Mouse (Mus musculus) embryonic facial prominence, embryonic 11.5 days (tissue): Measurements from ENCODE around the gene Psmd4. TPM values are rescaled to one million over a fixed set of nuclear protein-coding genes. Genes with fewer than 3 reads are reported as not detected.
A peak's percentile ranks its signal among the peaks of the same experiment; 100 is the strongest.

ENCODE experiments used
- ATAC-seq: fragments of 200-750 bp; cut with Nextera tagmentation; replicated peaks from 2 replicates; pipeline ENCODE4 v1.8.0; 2017; ENCODE audit warnings: low read depth; ENCODE audit not compliant: insufficient number of reproducible peaks, low FRiP score, low TSS enrichment
- DNase-seq: peaks from one replicate; pipeline ENCODE4 v3.0.0-alpha.2; 2015; ENCODE audit warnings: low spot score
- H3K27ac ChIP-seq: fragments of 300-500 bp; sonication (generic); replicated peaks from 2 replicates; pipeline ENCODE4 v1.5.1; 2014; ENCODE audit warnings: mild to moderate bottlenecking, low read depth, low read length, control low read depth
- H3K27me3 ChIP-seq: fragments of 300-500 bp; sonication (generic); 2 replicates; pipeline ENCODE4 v1.6.1; 2014; ENCODE audit warnings: mild to moderate bottlenecking, low read length, moderate library complexity, mixed read lengths; ENCODE audit not compliant: control insufficient read depth, insufficient read depth
- H3K36me3 ChIP-seq: fragments of 300-500 bp; sonication (generic); replicated peaks from 2 replicates; pipeline ENCODE4 v1.6.1; 2014; ENCODE audit warnings: low read depth, mild to moderate bottlenecking, low read length, moderate library complexity, mixed read lengths; ENCODE audit not compliant: control insufficient read depth, insufficient read depth
- H3K4me1 ChIP-seq: fragments of 300-500 bp; sonication (generic); 2 replicates; pipeline ENCODE4 v1.6.1; 2014; ENCODE audit warnings: low read length, mixed read lengths; ENCODE audit not compliant: control insufficient read depth, insufficient read depth
- H3K4me2 ChIP-seq: fragments of 300-500 bp; sonication (generic); 2 replicates; pipeline ENCODE4 v1.6.1; 2014; ENCODE audit warnings: low read depth, mild to moderate bottlenecking, control low read depth, low read length, moderate library complexity
- H3K4me3 ChIP-seq: fragments of 300-500 bp; sonication (generic); 2 replicates; pipeline ENCODE4 v1.5.1; 2014; ENCODE audit warnings: low read depth, low read length, control low read depth
- H3K9ac ChIP-seq: fragments of 300-500 bp; sonication (generic); replicated peaks from 2 replicates; pipeline ENCODE4 v1.6.1; 2014; ENCODE audit warnings: mild to moderate bottlenecking, control low read depth, low read length
- H3K9me3 ChIP-seq: fragments of 300-500 bp; sonication (generic); replicated peaks from 2 replicates; pipeline ENCODE4 v1.6.1; 2016; ENCODE audit warnings: mild to moderate bottlenecking, low read length, inconsistent platforms, mixed read lengths; ENCODE audit not compliant: control insufficient read depth
- whole genome bisulfite sequencing: fragments of 180-500 bp; shearing (Covaris S2); extraction: QIAGEN DNeasy Blood & Tissue Kit; methylation state at CpG from one replicate; pipeline ENCODE4 v1.1.7; 2014; 5-methylcytosine and 5-hydroxymethylcytosine counted together
- polyA plus RNA-seq: library from polyadenylated mRNA; unstranded; fragments of >200 nt; fragmentation: Nextera tagmentation; extraction: Ambion mirVana; gene quantifications from 2 replicates; pipeline ENCODE4 v1.2.1, GENCODE M21; 2014

Gene Psmd4
- polyA plus RNA-seq, result 311 and 325 TPM in 2 replicates

DNA sequence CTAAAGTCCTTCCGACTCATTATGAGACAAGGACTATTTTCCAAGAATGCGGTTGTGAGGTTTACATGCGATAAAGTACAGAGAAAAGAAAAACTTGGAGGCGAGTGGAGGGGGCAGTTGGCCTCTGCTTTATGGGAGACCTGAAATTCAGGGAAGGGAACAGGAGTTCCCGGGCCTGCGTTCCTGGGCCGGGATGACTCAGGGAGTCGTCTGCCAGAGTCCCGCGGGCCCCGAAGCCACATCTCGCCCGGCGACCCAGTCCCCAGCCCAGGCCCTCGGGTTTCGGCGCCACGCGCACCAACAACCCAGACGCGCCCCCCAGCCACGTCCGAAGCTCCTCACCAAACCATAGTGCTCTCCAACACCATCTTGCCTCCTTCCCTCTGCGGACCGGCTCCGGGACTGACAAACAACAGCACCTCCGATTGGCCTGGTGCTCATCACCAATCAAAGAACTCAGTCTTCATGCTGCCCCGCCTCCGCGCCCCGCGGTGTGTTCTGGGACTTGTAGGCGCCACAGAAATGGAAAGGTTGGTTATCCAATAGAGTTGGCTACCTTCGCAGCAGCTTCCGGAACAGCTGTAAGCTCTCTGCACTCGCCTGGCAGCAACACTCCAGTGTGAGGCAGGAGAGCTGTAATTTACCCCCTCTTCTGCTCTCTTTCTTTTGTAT, at the start of gene Psmd4:
TSS of gene Psmd4 (minus strand) at position 449 of the 672 bp plus-strand sequence.
- no peaks in the 10 kb centered on the region for H3K36me3 ChIP-seq
- peak; percentile 98 for DNase-seq
- under 1% methylated on average over 36 of the region's 36 CpGs for WGBS
- H3K9ac ChIP-seq, result peak within 1 kb of the TSS; percentile 65
- H3K27me3 ChIP-seq, result no peaks in the 10 kb centered on the region
- peak within 1 kb of the TSS; percentile 63 for H3K4me3 ChIP-seq
- no peaks in the 10 kb centered on the region for H3K9me3 ChIP-seq
- peak within 1 kb of the TSS; percentile 43 for H3K4me2 ChIP-seq
- peak; percentile 96 for ATAC-seq
- H3K4me1 ChIP-seq, result no peaks in the 10 kb centered on the region
- H3K27ac ChIP-seq, result no peak within 1 kb of the TSS

DNA sequence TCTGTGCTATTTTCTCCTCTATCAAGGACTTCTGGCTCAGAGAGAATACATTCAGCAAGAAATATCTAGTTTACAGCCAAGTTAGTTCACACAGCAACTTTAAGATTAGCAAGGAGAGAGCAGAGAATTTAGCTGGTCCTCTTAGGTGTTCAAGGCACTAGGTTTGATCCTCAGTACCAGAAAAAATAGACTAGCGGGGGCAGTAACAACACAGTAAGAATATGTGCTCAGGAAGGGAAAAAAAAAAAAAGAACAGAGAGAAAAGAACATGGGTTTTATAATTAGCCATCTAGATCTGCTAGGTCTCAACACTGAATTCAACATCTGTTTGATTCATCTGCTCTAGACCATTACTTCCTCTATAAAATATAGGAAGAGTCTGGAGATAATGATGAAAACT, 45.7 kb upstream of the Psmd4 start:
- no peak for ATAC-seq
- no peak for DNase-seq
- no peaks in the 10 kb centered on the region for H3K36me3 ChIP-seq

DNA sequence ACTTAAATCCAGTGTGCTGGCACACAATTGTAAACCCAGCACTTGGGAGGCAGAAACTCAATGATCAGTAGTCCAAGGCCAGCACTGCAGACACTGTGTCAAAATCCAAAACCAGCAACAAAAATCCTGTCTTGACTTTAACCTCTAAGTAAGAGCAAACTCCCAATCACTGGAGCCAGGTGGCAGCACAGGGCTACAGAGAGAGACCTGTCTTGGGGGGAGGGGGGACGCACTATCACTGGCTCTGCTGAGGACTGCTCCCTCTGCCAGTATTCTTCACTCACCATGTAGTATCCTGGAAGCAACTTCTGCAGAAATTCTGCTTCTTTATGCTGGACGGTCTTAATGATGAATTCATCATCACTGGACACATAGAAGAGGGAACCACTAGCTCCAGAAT, 29.2 kb upstream of the Psmd4 start:
- Histone ChIP-seq H3K4me2 (no peak overlapping the region), H3K9me3 (no peaks in the 10 kb centered on the region), H3K4me1 (no peaks in the 10 kb centered on the region), H3K9ac (no peak overlapping the region), H3K27ac (no peak overlapping the region), H3K4me3 (no peak overlapping the region), H3K36me3 (peaks cover 23% of the 10 kb centered on the region), H3K27me3 (no peaks in the 10 kb centered on the region)
- 87% methylated on average over 2 of the region's 2 CpGs for WGBS
- no peak for ATAC-seq
- no peak for DNase-seq

More for the DNA sequence above, 45.7 kb upstream of the Psmd4 start:
- Histone ChIP-seq H3K4me1 (no peaks in the 10 kb centered on the region), H3K27ac (no peak overlapping the region), H3K4me3 (no peak overlapping the region), H3K9me3 (no peaks in the 10 kb centered on the region), H3K4me2 (no peak overlapping the region), H3K9ac (no peak overlapping the region), H3K27me3 (no peaks in the 10 kb centered on the region)
- 97% methylated on average over 1 of the region's 1 CpGs for WGBS

DNA sequence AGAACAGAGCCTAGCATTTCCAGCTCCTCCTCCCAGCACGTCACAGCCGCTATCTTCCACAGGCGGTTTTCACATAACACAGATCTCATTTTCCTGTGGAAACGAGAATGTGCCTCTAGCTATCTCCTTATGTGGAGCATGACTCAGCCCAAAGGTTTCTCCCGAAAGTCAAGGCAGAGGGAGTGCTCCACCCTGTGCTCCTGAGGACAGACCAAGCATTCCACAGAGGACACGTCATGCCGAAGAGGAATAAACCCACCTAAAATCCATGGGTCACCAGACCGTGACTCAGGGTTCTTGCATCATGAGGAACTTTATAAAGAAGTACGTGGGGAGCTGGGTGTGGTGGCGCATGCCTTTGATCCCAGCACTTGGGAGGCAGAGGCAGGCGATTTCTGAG, 24.2 kb upstream of the Psmd4 start:
- no peak for ATAC-seq
- H3K27me3 ChIP-seq, result no peaks in the 10 kb centered on the region
- H3K9me3 ChIP-seq, result no peaks in the 10 kb centered on the region
- H3K27ac ChIP-seq, result no peak overlapping the region
- no peak overlapping the region for H3K4me3 ChIP-seq
- H3K4me2 ChIP-seq, result no peak overlapping the region
- H3K4me1 ChIP-seq, result no peaks in the 10 kb centered on the region
- DNase-seq, result no peak
- H3K36me3 ChIP-seq, result peaks cover 17% of the 10 kb centered on the region
- 89% methylated on average over 11 of the region's 11 CpGs for WGBS
- no peak overlapping the region for H3K9ac ChIP-seq

DNA sequence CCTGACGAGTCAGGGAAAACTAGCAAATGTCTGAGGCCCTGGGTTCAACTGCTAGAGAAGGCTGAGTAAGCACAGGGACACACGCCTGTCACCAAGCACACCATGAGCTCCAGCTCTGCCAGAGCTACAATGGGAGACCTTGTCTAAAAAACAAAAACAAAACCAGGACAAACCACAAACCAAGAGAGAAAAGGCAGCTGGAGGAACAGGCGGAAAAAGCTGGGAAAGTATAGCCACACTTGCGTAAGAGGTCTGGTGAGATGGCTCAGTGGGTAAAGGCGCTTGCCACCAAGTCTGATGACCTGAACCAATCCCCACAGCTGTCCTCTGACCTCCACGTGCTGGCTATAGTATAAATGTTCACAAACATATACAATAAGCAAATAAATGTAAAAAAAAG, 23.7 kb upstream of the Psmd4 start:
- no peaks in the 10 kb centered on the region for H3K4me1 ChIP-seq
- no peak overlapping the region for H3K9ac ChIP-seq
- no peaks in the 10 kb centered on the region for H3K27me3 ChIP-seq
- ATAC-seq (no peak), DNase-seq (no peak)
- WGBS, result 89% methylated on average over 6 of the region's 6 CpGs
- H3K36me3 ChIP-seq, result peaks cover 16% of the 10 kb centered on the region
- H3K9me3 ChIP-seq, result no peaks in the 10 kb centered on the region
- H3K27ac ChIP-seq, result no peak overlapping the region
- H3K4me2 ChIP-seq, result no peak overlapping the region
- no peak overlapping the region for H3K4me3 ChIP-seq

DNA sequence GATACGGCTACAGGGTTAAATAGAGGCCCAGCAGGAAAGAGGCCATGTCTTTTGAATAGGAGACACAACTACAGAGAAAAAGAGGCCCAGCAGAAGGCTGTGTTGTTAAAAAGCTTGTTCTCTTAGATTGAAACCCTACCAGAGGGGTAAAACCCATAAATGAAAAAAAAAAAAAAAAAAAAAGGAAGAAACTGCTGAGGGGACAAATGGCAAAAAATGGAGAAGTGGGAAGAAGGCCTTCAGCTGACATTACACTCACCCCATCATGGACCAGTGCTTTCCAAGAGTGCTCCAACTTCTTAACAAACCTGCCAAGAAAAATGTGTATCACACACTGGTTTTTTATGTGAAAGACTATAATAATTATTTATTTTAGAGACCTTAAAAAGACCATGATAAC, 23.1 kb upstream of the Psmd4 start:
- Histone ChIP-seq H3K4me2 (no peak overlapping the region), H3K4me3 (no peak overlapping the region), H3K36me3 (peaks cover 11% of the 10 kb centered on the region), H3K4me1 (no peaks in the 10 kb centered on the region), H3K9ac (no peak overlapping the region), H3K27ac (no peak overlapping the region), H3K9me3 (no peaks in the 10 kb centered on the region), H3K27me3 (no peaks in the 10 kb centered on the region)
- DNase-seq (no peak), ATAC-seq (no peak)
- 81% methylated on average over 1 of the region's 1 CpGs for WGBS

DNA sequence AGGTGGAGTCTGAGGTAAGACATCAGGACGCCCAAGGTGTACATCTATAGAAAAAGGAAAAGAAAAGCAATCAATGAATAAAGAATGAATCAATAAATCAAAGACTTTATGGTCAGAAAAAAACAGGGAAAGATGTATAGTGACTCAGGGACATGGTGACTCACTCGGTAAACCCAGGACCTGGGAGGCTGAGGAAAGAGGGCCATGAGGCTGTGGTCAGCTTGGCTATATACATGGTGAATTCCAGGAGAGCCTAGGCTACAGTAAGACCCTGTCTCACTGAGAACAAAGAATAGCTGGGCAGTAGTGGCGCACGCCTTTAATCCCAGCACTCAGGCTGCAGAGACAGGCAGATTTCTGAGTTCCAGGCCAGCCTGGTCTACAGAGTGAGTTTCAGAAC, 21.3 kb upstream of the Psmd4 start:
- no peak overlapping the region for H3K27ac ChIP-seq
- peaks cover 10% of the 10 kb centered on the region for H3K36me3 ChIP-seq
- no peaks in the 10 kb centered on the region for H3K4me1 ChIP-seq
- DNase-seq, result no peak
- ATAC-seq, result no peak
- no peak overlapping the region for H3K9ac ChIP-seq
- H3K4me3 ChIP-seq, result no peak overlapping the region
- no peaks in the 10 kb centered on the region for H3K9me3 ChIP-seq
- 95% methylated on average over 4 of the region's 4 CpGs for WGBS
- H3K4me2 ChIP-seq, result no peak overlapping the region
- H3K27me3 ChIP-seq, result no peaks in the 10 kb centered on the region

DNA sequence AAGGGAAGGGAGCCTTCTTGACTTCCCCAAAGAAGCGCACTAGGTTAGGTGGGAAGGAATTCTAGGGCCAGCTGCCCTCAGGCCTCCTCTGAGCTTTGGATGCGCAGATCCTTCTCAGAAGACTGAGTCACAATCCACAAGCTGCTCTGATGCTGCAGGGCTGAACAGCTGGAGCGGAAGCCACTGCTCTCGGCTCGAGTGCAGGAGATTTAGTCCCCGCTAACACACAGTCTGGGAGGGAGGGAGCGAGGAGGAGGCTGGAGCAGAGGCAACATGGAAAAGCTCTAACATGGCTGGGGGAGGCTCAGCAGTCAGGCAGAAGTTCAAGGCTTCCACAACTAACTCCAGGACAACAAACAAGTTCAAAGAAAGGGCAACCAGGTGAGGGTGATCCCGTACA, 15.7 kb upstream of the Psmd4 start:
- DNase-seq, result no peak
- no peaks in the 10 kb centered on the region for H3K4me1 ChIP-seq
- H3K27me3 ChIP-seq, result no peaks in the 10 kb centered on the region
- ATAC-seq, result no peak
- no peak overlapping the region for H3K27ac ChIP-seq
- WGBS, result 72% methylated on average over 8 of the region's 8 CpGs
- H3K4me3 ChIP-seq, result no peak overlapping the region
- peaks cover 4% of the 10 kb centered on the region for H3K36me3 ChIP-seq
- no peak overlapping the region for H3K9ac ChIP-seq
- no peak overlapping the region for H3K4me2 ChIP-seq
- H3K9me3 ChIP-seq, result no peaks in the 10 kb centered on the region
